Mouse (Mus musculus): Measurements from ENCODE around the gene Olfm2.

Gene Olfm2

GRCm38 (mm10) chr9:20746017-20746660 is at the start of gene Olfm2:
TSS of gene Olfm2 (minus strand) at chr9:20746349.
- no peak for DNase-seq (ENCODE audit: low read depth, low spot score)

DNA sequence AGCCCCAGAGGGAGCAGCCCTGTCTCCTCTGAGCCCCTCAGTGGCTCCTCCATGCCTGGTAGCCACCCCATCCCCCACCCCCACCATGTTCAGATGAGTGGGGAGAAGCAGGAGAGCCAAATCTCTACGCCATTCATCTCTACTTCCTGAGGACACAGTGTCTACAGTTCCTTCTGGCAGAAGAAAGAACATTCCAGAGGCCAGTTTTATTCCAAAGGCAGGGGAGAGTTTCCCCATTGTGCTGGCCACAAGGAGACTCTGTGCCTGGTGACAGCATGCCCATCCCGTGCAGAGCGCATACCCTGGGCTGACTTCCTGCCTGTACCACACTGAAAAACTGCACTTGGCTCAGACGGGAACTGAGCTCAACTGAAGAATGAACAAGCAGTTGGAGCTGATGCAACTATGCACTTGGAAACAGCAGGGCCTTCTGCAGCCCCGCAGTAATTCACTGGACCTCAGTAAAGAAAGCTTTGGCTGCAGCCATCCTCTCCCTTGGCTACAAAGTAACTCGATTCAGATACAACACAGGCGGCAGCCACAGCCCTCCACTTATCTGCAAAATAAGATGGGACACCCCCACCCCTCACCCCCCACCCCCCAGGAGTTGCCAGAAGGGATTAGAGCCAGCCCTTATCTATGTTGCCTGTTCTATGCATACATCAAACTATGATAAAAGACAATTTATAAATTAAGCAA is 48.1 kb upstream of the Olfm2 start:
- peak; percentile 39 for DNase-seq (ENCODE audit: low read depth, low spot score)

GRCm38 (mm10) chr9:20790345-20790744 is 44.2 kb upstream of the Olfm2 start:
- DNase-seq (ENCODE audit: low read depth, low spot score) = no peak

DNA sequence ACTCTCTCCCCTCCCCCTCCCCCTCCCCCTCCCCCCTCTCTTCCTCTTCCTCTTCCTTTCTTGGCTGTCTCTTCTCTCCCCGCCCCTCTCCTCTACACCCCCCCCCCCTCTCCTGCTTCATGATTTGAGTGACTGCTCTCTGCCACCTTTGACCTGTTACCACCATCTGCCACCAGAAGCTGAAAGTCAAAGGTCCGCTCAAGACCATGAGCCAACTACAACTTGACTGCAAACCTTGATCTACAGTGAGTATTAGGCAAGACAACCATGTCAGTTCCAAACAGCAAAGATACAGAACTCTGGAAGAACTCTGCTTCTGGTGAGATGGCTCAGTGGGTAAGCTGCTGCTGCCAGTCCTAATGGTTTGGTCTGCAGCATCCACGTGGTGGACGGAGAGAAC is 43.5 kb upstream of the Olfm2 start:
- DNase-seq (ENCODE audit: low read depth, low spot score) = no peak

DNA sequence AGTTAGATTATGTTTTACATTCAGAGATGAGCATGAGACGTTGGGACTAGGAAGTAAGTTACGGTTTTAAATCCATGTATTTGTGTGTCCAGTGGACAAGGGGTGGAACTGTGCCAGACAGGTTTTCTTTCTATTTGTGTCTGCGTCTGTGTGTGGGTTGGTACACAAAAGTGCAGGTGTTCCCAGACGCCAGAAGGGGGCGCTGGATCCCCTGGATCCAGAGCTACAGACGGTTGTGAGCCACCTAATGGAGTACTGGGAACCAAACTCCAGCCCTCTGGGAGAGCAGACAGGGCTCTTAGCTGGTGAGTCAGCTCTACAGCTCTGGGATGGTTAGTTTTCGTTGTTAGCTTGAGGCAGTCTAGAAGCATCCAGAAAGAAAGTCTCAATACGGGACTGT is 41.8 kb upstream of the Olfm2 start:
- no peak for DNase-seq (ENCODE audit: low read depth, low spot score)

GRCm38 (mm10) chr9:20785055-20785454 is 38.9 kb upstream of the Olfm2 start:
- no peak for DNase-seq (ENCODE audit: low read depth, low spot score)

DNA sequence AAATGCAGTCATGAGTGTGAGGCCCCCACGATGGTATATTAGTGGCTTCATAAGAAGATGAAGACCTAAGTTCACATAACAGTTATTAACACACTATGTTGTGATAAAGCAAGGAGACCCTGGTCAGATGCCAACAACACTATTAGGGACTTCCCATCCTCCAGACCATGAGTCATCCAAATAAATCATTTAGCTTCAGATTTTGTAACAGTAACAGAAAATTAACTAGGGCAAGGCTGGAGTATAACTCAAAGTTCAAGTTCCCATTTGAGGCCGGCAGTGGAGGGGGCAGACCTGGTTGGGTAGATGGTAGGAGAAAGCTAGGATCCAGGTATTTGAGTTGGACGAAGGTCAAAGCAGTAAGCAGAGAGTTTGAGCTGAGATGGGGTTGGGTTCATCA is 35.1 kb upstream of the Olfm2 start:
- no peak for DNase-seq (ENCODE audit: low read depth, low spot score)

- DNase-seq (ENCODE audit: low read depth, low spot score) = no peak
These were observed 19.1 kb upstream of the Olfm2 start for GRCm38 (mm10) chr9:20765274-20765673.

- DNase-seq (ENCODE audit: low read depth, low spot score) = no peak
These were observed 16.9 kb upstream of the Olfm2 start for GRCm38 (mm10) chr9:20763099-20763498.

DNA sequence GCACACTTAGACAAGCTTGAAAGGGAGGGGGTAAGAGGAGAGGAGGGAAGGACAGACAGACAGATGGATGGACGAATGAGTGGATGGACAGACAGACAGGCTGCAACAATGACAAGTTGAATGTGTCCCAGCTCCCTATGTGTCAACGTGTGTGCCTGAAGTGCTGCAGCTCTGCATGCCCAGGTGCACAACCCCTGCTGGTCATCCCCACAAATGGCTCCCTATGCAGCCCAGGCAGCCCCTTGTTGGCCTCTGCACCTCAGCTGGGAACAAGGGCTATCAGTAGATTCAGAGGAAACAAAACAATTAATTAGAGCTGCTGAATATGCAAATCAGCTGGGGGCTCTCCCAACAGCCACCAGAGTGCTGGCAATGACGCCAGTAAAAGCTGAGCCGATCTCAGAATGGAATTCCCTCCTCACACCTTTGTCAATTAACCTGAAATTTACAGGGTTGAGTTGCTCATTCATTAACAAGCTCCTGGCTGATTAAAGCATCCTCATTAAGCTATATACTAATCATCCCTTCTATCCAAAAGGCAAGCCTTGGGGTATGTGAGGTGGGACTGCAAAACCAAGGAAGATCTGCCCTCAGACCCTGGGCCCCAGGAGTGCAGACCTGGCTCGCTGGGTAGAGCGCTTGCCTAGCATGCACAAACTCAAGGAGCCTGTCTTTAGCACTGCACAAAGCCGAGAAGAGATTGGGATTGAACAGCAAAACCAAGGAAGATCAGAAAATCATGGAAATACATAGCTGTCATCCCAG is 16.2 kb upstream of the Olfm2 start:
- DNase-seq (ENCODE audit: low read depth, low spot score) = no peak

DNA sequence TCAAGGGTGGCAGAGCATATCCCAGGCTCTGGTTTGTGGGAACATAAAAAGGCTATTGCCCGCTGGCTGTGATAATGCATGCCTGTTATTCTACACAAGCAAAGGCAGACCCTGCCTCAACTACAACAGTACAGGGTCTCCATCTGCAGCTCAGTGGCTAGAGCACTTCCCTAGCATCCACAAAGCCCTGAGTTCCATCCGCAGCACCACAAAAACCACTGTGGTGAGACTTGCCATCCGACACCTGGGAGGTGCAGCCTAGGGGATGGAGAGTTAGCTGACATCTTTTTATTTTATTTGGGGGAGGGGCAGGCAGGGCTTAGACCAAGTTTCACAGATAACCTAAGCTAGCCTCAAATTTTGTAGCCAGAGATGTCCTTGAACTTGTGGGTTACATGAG is 15.2 kb upstream of the Olfm2 start:
- DNase-seq (ENCODE audit: low read depth, low spot score) = no peak

DNA sequence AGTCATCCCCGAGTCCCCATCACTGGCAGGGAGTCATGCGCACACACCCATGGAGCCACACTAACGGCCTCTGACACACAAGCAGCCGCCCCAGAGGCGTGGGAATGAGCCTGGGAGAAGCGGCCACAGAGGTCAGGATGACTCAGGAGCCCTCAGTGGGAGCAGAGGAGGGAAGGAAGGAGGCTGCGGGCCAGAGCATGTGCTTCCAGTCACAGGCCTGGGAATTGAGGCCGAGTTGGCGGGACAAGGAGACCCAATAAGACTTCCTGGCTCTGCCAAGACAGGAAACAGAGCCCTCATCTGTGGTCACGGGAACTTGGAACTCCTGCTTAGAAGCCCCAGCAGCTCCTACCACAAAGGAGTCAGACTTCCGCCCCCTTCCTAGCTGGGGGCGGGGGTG is 14.7 kb upstream of the Olfm2 start:
- no peak for DNase-seq (ENCODE audit: low read depth, low spot score)

- no peak for DNase-seq (ENCODE audit: low read depth, low spot score)
These were observed 12.7 kb upstream of the Olfm2 start for GRCm38 (mm10) chr9:20758896-20759295.

- DNase-seq (ENCODE audit: low read depth, low spot score) = no peak
These were observed 12.1 kb upstream of the Olfm2 start for GRCm38 (mm10) chr9:20758243-20758642.

GRCm38 (mm10) chr9:20757087-20757955 is 11.2 kb upstream of the Olfm2 start:
- DNase-seq (ENCODE audit: low read depth, low spot score) = no peak

DNA sequence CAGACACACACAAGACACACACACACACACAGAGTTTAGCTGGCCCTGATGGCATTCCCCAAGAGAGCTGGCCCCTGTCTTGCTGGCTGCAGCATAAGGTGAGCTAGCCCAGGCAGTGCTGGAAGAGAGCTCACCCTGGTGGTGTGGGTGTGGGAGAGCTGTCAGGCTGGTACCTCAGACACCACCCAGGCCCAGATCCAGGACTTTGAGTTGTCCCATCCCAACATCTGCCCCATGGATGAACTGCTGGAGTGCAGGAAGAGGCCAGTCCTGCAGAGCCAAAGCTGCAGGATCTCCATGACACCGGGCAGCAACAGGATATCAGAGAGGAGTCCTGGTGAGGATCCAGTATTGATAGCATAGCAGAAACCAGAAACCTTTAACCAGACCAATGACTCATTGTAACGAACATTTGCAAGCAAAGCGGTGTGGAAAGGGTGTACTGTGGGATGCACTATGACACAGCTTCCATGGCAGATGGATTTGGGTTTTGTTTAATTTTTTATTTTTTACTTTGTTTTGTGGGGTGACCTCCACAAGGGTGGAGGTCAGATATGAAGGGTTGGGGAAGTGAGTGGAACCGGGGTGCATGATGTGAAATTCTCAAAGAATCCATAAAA is 10.0 kb upstream of the Olfm2 start:
- DNase-seq (ENCODE audit: low read depth, low spot score) = no peak

DNA sequence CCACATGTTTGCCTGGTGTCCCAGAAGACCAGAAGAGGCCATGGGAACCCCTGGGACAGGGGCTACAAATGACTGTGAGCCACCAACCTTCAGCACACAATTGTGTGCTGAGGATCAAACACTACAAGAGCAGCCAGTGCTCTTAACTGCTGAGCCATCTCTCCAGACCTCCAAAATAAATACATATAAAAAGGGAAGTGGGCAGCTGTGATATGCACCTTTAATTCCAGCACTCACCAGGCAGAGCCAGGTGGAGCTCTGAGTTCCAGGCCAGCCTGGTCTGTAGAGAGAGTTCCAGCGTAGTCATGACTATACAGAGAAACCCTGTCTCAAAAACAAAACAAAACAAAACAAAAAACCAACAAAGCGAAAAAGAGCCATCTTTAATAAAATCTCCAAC is 8.2 kb upstream of the Olfm2 start:
- DNase-seq (ENCODE audit: low read depth, low spot score) = no peak

DNA sequence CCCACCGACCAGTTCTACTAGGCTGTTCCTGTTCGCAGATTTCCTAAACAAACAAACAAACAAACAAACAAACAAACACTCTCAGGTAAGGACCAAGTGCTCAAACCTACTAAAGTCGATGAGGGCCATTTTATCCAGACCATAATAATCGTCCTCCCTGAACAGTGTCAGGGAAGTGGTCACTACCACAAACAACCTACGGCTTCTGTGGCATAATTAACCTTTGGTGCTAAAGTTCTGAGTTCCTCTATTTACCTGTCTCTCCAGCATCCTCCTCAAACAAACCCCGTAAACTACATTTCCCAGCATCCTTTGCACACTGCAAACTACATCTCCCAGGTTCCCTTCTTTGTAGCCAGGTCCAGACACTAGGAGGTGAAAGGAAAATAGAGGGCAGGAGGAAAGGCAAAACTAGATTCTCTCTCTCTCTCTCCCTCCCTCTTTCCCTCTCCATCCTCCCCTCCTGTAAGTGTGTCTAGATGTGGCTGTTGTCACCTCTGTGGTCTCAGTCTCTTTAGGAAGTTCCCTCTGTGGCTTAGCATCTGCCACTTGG is 5.4 kb upstream of the Olfm2 start:
- no peak for DNase-seq (ENCODE audit: low read depth, low spot score)

DNA sequence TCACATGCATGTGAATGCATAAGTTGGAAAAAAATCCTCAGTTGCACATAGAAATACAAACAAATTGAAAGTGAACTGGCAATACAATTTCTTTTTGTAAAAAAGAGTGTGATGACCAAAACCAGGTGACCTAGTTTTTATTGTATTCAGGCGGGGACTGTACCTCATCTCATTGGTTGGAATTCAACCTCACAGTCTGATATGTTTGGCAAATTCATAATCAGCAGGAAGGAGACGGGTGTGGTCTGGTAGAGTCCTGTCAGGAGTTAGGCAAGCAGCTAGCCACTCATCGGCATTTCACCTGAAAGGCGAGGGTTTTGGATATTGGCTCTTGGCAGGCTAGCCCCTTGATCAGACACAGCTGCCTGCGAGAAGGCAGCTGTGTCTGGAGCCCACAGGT is 3.1 kb upstream of the Olfm2 start:
- DNase-seq (ENCODE audit: low read depth, low spot score) = no peak

- no peak for DNase-seq (ENCODE audit: low read depth, low spot score)
These were observed 2.4 kb upstream of the Olfm2 start for GRCm38 (mm10) chr9:20748540-20748939.

GRCm38 (mm10) chr9:20747682-20748081 is 1.5 kb upstream of the Olfm2 start:
- no peak for DNase-seq (ENCODE audit: low read depth, low spot score)
